Mouse (Mus musculus) left cerebral cortex, postnatal 25 days (tissue): ENCODE data around the gene Tbcc. TPM values are rescaled to one million over a fixed set of nuclear protein-coding genes. Genes with fewer than 3 reads are reported as not detected.

Source experiments
- DNase-seq, 2 experiments: peaks; one replicate each; pipeline ENCODE4 v3.0.0; 2022; ENCODE audit warnings: low spot score in 2 of 2, mixed read lengths in 1 of 2
- intact Hi-C: fragments of 180-260 bp; cut with DNase I; formaldehyde crosslinking; loops from one replicate; pipeline ENCODE4 v1.15.1; 2025
- total RNA-seq, 2 experiments: library from RNA; stranded (reverse); gene quantifications; 2 replicates each; pipeline ENCODE4 v1.2.3; 2021

The Tbcc gene
- total RNA-seq, 2 experiments from 2014 or later, result 32.4 to 36.7 TPM

- intact Hi-C loops, result loop anchor here (1.0 to 5.0 kb wide), 3 partner anchors 34 to 108 kb away; partner anchors contain the start of gene Rpl7l1
Measured at GRCm38 (mm10) chr17:46890843-46891594, 535 bp downstream of the Tbcc start.

GRCm38 (mm10) chr17:46895426-46895825 is 4.9 kb downstream of the Tbcc start:
- intact Hi-C loops, result no loop called here
- DNase-seq, result no peak

More at GRCm38 (mm10) chr17:46890843-46891594, 535 bp downstream of the Tbcc start:
- peak in 1 of 2 experiments; percentile 71 for DNase-seq

GRCm38 (mm10) chr17:46897221-46897950 is 6.9 kb downstream of the Tbcc start:
- intact Hi-C loops, result no loop called here
- no peak for DNase-seq

GRCm38 (mm10) chr17:46900941-46901340 is 10.5 kb downstream of the Tbcc start:
- no peak for DNase-seq
- intact Hi-C loops, result no loop called here

GRCm38 (mm10) chr17:46903876-46904490 is 13.5 kb downstream of the Tbcc start:
- DNase-seq, result peak; percentile 66 to 81
- intact Hi-C loops, result no loop called here

GRCm38 (mm10) chr17:46910186-46910585 is 19.7 kb downstream of the Tbcc start, which contains the start of gene Prph2:
TSS of gene Prph2 (plus strand) at chr17:46910459.
- no peak for DNase-seq
- intact Hi-C loops, result no loop called here

- no peak for DNase-seq
- intact Hi-C loops, result no loop called here
Measured at GRCm38 (mm10) chr17:46912331-46912730, 21.8 kb downstream of the Tbcc start.

- no peak for DNase-seq
- intact Hi-C loops, result no loop called here
Measured at GRCm38 (mm10) chr17:46915129-46915528, 24.6 kb downstream of the Tbcc start.

GRCm38 (mm10) chr17:46918951-46919350 is 28.5 kb downstream of the Tbcc start:
- intact Hi-C loops, result no loop called here
- no peak for DNase-seq

GRCm38 (mm10) chr17:46920855-46921254 is 30.4 kb downstream of the Tbcc start:
- intact Hi-C loops, result no loop called here
- DNase-seq, result no peak

GRCm38 (mm10) chr17:46926192-46926591 is 35.7 kb downstream of the Tbcc start:
- intact Hi-C loops, result no loop called here
- DNase-seq, result no peak

GRCm38 (mm10) chr17:46926941-46927340 is 36.5 kb downstream of the Tbcc start:
- DNase-seq, result no peak
- intact Hi-C loops, result no loop called here

GRCm38 (mm10) chr17:46927781-46928180 is 37.3 kb downstream of the Tbcc start:
- peak; percentile 21 to 85 for DNase-seq
- intact Hi-C loops, result no loop called here

- intact Hi-C loops, result no loop called here
- no peak for DNase-seq
Measured at GRCm38 (mm10) chr17:46929277-46929676, 38.8 kb downstream of the Tbcc start.

GRCm38 (mm10) chr17:46929897-46930296 is 39.4 kb downstream of the Tbcc start:
- no peak for DNase-seq
- intact Hi-C loops, result loop anchor here (5.0 kb wide), 1 partner anchor 38 kb away; the partner anchor contains the start of gene Tbcc

GRCm38 (mm10) chr17:46932961-46933360 is 42.5 kb downstream of the Tbcc start:
- DNase-seq, result peak; percentile 26 to 78
- intact Hi-C loops, result loop anchor here (5.0 kb wide), 1 partner anchor 41 kb away; the partner anchor contains the start of gene Tbcc

- intact Hi-C loops, result loop anchor here (5.0 kb wide), 1 partner anchor 41 kb away; the partner anchor contains the start of gene Tbcc
Measured at GRCm38 (mm10) chr17:46933557-46934348, 43.3 kb downstream of the Tbcc start.

GRCm38 (mm10) chr17:46940461-46940860 is 50.0 kb downstream of the Tbcc start:
- DNase-seq, result no peak
- intact Hi-C loops, result no loop called here

More at GRCm38 (mm10) chr17:46933557-46934348, 43.3 kb downstream of the Tbcc start:
- peak; percentile 54 to 73 for DNase-seq
